Mouse (Mus musculus) midbrain, postnatal 0 days (tissue): ENCODE data around the gene Srpk1. TPM values are rescaled to one million over a fixed set of nuclear protein-coding genes. Genes with fewer than 3 reads are reported as not detected.

Source experiments
- ATAC-seq: fragments of 200-750 bp; cut with Nextera tagmentation; 2 replicates; pipeline ENCODE4 v1.8.0; 2017; ENCODE audit warnings: moderate number of reproducible peaks, mild to moderate bottlenecking, moderate TSS enrichment, moderate library complexity; ENCODE audit not compliant: low FRiP score
- DNase-seq: peaks from one replicate; pipeline ENCODE4 v3.0.0-alpha.2; 2015; ENCODE audit warnings: low spot score
- H3K27ac ChIP-seq: fragments of 300-500 bp; sonication (generic); 2 replicates; pipeline ENCODE4 v1.5.1; 2014; ENCODE audit warnings: low read depth, mild to moderate bottlenecking, low read length, mixed read lengths
- H3K27me3 ChIP-seq: fragments of 300-500 bp; sonication (generic); 2 replicates; pipeline ENCODE4 v1.6.1; 2014; ENCODE audit warnings: low read length, control low read depth, mixed read lengths; ENCODE audit not compliant: insufficient read depth
- H3K36me3 ChIP-seq: fragments of 300-500 bp; sonication (generic); 2 replicates; pipeline ENCODE4 v1.6.1; 2014; ENCODE audit warnings: low read length, control low read depth, mixed read lengths; ENCODE audit not compliant: insufficient read depth
- H3K4me1 ChIP-seq: fragments of 300-500 bp; sonication (generic); 2 replicates; pipeline ENCODE4 v1.6.1; 2014; ENCODE audit warnings: mild to moderate bottlenecking, control low read depth, antibody characterized with exemption, low read length, mixed read lengths; ENCODE audit not compliant: insufficient read depth
- H3K4me2 ChIP-seq: fragments of 300-500 bp; sonication (generic); 2 replicates; pipeline ENCODE4 v1.6.1; 2014; ENCODE audit warnings: low read depth, mild to moderate bottlenecking, low read length, mixed read lengths; ENCODE audit not compliant: poor library complexity, severe bottlenecking
- H3K4me3 ChIP-seq: fragments of 300-500 bp; sonication (generic); 2 replicates; pipeline ENCODE4 v1.5.1; 2014; ENCODE audit warnings: low read depth, mild to moderate bottlenecking, low read length, moderate library complexity
- H3K9ac ChIP-seq: fragments of 300-500 bp; sonication (generic); replicated peaks from 2 replicates; pipeline ENCODE4 v1.6.1; 2014; ENCODE audit warnings: mild to moderate bottlenecking, low read length, moderate library complexity, mixed read lengths; ENCODE audit not compliant: poor library complexity, severe bottlenecking
- H3K9me3 ChIP-seq: fragments of 300-500 bp; sonication (generic); 2 replicates; pipeline ENCODE4 v1.6.1; 2016; ENCODE audit warnings: low read length, control low read depth
- CTCF ChIP-seq: IDR thresholded peaks from 2 replicates; pipeline ENCODE4 v1.5.1; 2016; ENCODE audit warnings: antibody characterized with exemption, mild to moderate bottlenecking
- WGBS: fragments of 180-500 bp; shearing (Covaris S2); extraction: QIAGEN DNeasy Blood & Tissue Kit; methylation state at CpG from one replicate; pipeline ENCODE4 v1.1.7; 2014; 5-methylcytosine and 5-hydroxymethylcytosine counted together
- polyA plus RNA-seq: library from polyadenylated mRNA; unstranded; fragments of >200 nt; fragmentation: Nextera tagmentation; extraction: Ambion mirVana; gene quantifications from 2 replicates; pipeline ENCODE4 v1.2.1, GENCODE M21; 2015
- total RNA-seq: library from RNA; depleted of rRNA; stranded (reverse); fragments of >200 nt; gene quantifications from 2 replicates; pipeline ENCODE4 v1.2.3, GENCODE M21; 2014

Srpk1 gene
- total and polyA plus RNA-seq, 2 experiments from 2014 or later = 58.1 to 80.7 TPM

GRCm38 (mm10) chr17:28572941-28573340, 49.6 kb downstream of the Srpk1 start:
- TF ChIP-seq CTCF = no peak
- ATAC-seq (no peak), DNase-seq (no peak)
- H3K4me3 ChIP-seq = no peak overlapping the region
- no peak overlapping the region for H3K27ac ChIP-seq
- H3K9me3 ChIP-seq = no peaks in the 10 kb centered on the region
- H3K27me3 ChIP-seq = no peaks in the 10 kb centered on the region
- no peaks in the 10 kb centered on the region for H3K36me3 ChIP-seq
- H3K9ac ChIP-seq = no peak overlapping the region
- peaks cover 11% of the 10 kb centered on the region; the same call in 1 of the 2 replicates for H3K4me1 ChIP-seq
- H3K4me2 ChIP-seq = no peak overlapping the region
- 83% methylated on average over 6 of the region's 6 CpGs for WGBS

DNA sequence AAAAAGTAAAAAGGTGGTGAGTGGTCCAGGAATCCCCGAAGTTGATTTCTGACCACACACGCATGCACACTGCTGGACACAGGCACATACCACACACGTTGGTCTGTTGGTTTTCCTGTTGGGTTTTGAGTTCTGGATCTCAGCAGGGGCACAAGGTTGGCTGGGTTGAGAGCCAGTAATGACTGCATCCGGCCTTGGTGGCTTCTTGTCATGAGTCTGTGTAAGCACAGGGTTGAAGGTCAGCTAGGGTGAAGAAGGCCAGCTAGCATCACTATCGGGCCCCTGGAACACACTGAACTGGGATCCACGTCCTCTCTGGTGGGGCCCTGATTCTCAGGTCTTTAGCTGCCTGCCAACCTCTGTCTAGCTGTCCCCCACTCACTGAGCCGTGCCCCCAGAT, 50.0 kb downstream of the Srpk1 start:
- Histone ChIP-seq H3K9me3 (no peaks in the 10 kb centered on the region), H3K9ac (no peak overlapping the region), H3K36me3 (no peaks in the 10 kb centered on the region), H3K4me2 (no peak overlapping the region), H3K27ac (no peak overlapping the region), H3K4me1 (peaks cover 11% of the 10 kb centered on the region; the same call in 1 of the 2 replicates), H3K27me3 (no peaks in the 10 kb centered on the region), H3K4me3 (no peak overlapping the region)
- ATAC-seq = no peak
- 86% methylated on average over 7 of the region's 7 CpGs for WGBS
- DNase-seq = no peak
- TF ChIP-seq CTCF = no peak

DNA sequence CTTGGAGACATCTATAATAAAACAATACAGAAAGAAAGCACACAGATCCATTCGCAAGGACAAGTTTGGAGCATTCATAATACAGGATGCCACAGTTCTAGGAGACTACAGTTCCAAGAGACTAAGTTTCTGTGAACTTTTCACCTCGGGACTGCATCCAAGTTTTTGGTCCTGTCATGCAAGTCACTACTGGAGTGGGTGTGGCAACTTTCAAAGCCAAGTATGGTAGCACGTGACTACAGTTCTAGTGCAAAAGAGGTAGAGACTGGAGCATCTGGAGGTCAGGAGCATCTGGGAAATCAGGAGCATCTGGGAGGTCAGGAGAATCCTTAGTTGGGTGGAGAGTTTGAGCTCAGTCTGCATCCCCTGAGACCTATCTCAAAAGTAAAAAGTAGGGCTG, 50.6 kb downstream of the Srpk1 start:
- TF ChIP-seq CTCF = no peak
- Histone ChIP-seq H3K4me1 (peaks cover 8% of the 10 kb centered on the region; the same call in 1 of the 2 replicates), H3K27ac (no peak overlapping the region), H3K4me3 (no peak overlapping the region), H3K9me3 (no peaks in the 10 kb centered on the region), H3K27me3 (no peaks in the 10 kb centered on the region), H3K9ac (no peak overlapping the region), H3K36me3 (no peaks in the 10 kb centered on the region), H3K4me2 (no peak overlapping the region)
- no peak for ATAC-seq
- WGBS = 89% methylated on average over 3 of the region's 3 CpGs
- DNase-seq = no peak

DNA sequence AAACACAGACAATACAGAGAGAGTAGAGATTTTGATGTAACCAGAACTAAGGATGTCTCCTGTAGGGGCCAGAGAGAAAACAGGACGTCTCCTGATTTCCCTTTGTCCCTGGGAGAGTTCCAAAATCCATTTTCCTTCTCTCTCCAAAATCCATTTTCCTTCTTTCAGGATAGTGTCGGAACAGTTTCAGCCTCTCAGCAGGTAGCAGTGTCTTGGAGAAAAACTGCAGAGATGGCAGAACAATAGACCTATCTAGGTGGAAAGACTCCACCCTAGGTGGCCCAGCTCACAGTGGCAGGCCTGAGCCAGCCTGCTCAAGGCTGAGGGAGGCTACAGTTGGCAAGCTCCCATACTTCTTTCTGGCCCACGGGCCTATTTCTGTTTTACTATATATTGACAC, 55.0 kb downstream of the Srpk1 start:
- no peaks in the 10 kb centered on the region for H3K9me3 ChIP-seq
- DNase-seq = no peak
- no peak for ATAC-seq
- TF ChIP-seq CTCF = no peak
- H3K27ac ChIP-seq = no peak overlapping the region
- H3K4me3 ChIP-seq = no peak overlapping the region
- no peaks in the 10 kb centered on the region for H3K36me3 ChIP-seq
- H3K4me1 ChIP-seq = no peaks in the 10 kb centered on the region
- 17% methylated on average over 3 of the region's 3 CpGs for WGBS
- no peak overlapping the region for H3K4me2 ChIP-seq
- H3K9ac ChIP-seq = no peak overlapping the region
- no peaks in the 10 kb centered on the region for H3K27me3 ChIP-seq

- ATAC-seq (no peak), DNase-seq (no peak)
- Histone ChIP-seq H3K9me3 (no peaks in the 10 kb centered on the region), H3K36me3 (no peaks in the 10 kb centered on the region), H3K4me3 (no peak overlapping the region), H3K4me2 (no peak overlapping the region), H3K4me1 (no peaks in the 10 kb centered on the region), H3K27ac (no peak overlapping the region), H3K9ac (no peak overlapping the region), H3K27me3 (no peaks in the 10 kb centered on the region)
- TF ChIP-seq CTCF = no peak
Measured at GRCm38 (mm10) chr17:28565181-28565580, 57.3 kb downstream of the Srpk1 start.

DNA sequence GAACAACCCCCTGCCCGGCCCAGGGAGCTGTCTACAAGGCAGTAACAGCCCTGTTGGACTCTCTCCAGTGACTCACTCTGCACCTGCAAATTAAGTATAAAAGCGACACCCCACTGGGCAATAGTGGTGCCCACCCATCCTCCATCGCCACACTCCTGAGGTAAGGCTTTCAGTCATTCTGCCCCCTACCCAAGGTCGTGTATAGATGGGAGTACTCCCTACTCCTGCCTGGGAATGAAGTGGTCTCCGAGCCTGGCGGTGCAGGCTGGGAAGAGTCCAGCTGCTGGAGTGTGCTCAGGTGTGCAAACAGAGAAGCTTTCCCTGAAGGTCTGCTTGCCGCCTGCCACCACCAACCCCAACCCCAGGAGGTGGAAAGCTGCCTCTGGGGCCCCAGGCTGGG, 60.9 kb downstream of the Srpk1 start:
- Histone ChIP-seq H3K9me3 (no peaks in the 10 kb centered on the region), H3K27me3 (no peaks in the 10 kb centered on the region), H3K9ac (no peak overlapping the region), H3K4me2 (no peak overlapping the region), H3K4me1 (no peaks in the 10 kb centered on the region), H3K27ac (no peak overlapping the region), H3K36me3 (no peaks in the 10 kb centered on the region), H3K4me3 (no peak overlapping the region)
- no peak for TF ChIP-seq CTCF
- 61% methylated on average over 7 of the region's 7 CpGs for WGBS
- ATAC-seq (no peak), DNase-seq (no peak)

GRCm38 (mm10) chr17:28560598-28560997, 61.9 kb downstream of the Srpk1 start, which contains the start of gene Clps:
Clps (minus strand) TSS chr17:28560766.
- DNase-seq = no peak

More at GRCm38 (mm10) chr17:28560598-28560997, 61.9 kb downstream of the Srpk1 start, which contains the start of gene Clps:
- H3K4me3 ChIP-seq = no peak within 1 kb of the TSS
- no peaks in the 10 kb centered on the region for H3K9me3 ChIP-seq
- H3K4me2 ChIP-seq = no peak within 1 kb of the TSS
- H3K9ac ChIP-seq = no peak within 1 kb of the TSS
- no peaks in the 10 kb centered on the region for H3K27me3 ChIP-seq
- H3K27ac ChIP-seq = no peak within 1 kb of the TSS
- WGBS = 92% methylated on average over 4 of the region's 4 CpGs
- no peaks in the 10 kb centered on the region for H3K36me3 ChIP-seq
- no peak for TF ChIP-seq CTCF
- ATAC-seq = no peak
- H3K4me1 ChIP-seq = no peaks in the 10 kb centered on the region
